Mouse (Mus musculus) regulatory T cell (primary cell): ENCODE data around the gene Sncb.

Source experiments
- in situ Hi-C: fragments of 300-600 bp; cut with MboI, MseI; formaldehyde crosslinking; loops from one replicate; pipeline ENCODE4 v1.15.1; 2025; ENCODE audit warnings: high pct_unique_total_duplicates

Sncb gene

GRCm38 (mm10) chr13:54749061-54749863, 17.1 kb downstream of the Sncb start:
- in situ Hi-C loops = no loop called here

GRCm38 (mm10) chr13:54748721-54749060, 17.7 kb downstream of the Sncb start:
- in situ Hi-C loops = no loop called here

- in situ Hi-C loops = no loop called here
Observed at GRCm38 (mm10) chr13:54748190-54748589, 18.2 kb downstream of the Sncb start.

GRCm38 (mm10) chr13:54746896-54747295, 19.5 kb downstream of the Sncb start:
- in situ Hi-C loops = no loop called here

- in situ Hi-C loops = no loop called here
Observed at GRCm38 (mm10) chr13:54746110-54746509, 20.3 kb downstream of the Sncb start.

- in situ Hi-C loops = no loop called here
Observed at GRCm38 (mm10) chr13:54738213-54738601, 28.2 kb downstream of the Sncb start.

- in situ Hi-C loops = no loop called here
Observed at GRCm38 (mm10) chr13:54737488-54738212, 28.7 kb downstream of the Sncb start.

GRCm38 (mm10) chr13:54736931-54737330, 29.5 kb downstream of the Sncb start:
- in situ Hi-C loops = no loop called here

GRCm38 (mm10) chr13:54726131-54726530, 40.3 kb downstream of the Sncb start:
- in situ Hi-C loops = loop anchor here (10.0 kb wide), 1 partner anchor 1541 kb away; no protein-coding TSS in a partner anchor

- in situ Hi-C loops = loop anchor here (10.0 kb wide), 1 partner anchor 1538 kb away; no protein-coding TSS in a partner anchor
Observed at GRCm38 (mm10) chr13:54723143-54723542, 43.3 kb downstream of the Sncb start.

- in situ Hi-C loops = no loop called here
Observed at GRCm38 (mm10) chr13:54716916-54717315, 49.5 kb downstream of the Sncb start.

- in situ Hi-C loops = no loop called here
Observed at GRCm38 (mm10) chr13:54714996-54715395, 51.4 kb downstream of the Sncb start.

GRCm38 (mm10) chr13:54714393-54714792, 52.0 kb downstream of the Sncb start:
- in situ Hi-C loops = no loop called here

- in situ Hi-C loops = no loop called here
Observed at GRCm38 (mm10) chr13:54710866-54711265, 55.5 kb downstream of the Sncb start.
